Mouse (Mus musculus): ENCODE measurements around the gene Ms4a4b.
"Not testable (repeated sequence)": the region's sequence is repeated elsewhere in the genome, so short reads cannot be mapped to it uniquely, and the experiment has no call there.

Ms4a4b gene

DNA sequence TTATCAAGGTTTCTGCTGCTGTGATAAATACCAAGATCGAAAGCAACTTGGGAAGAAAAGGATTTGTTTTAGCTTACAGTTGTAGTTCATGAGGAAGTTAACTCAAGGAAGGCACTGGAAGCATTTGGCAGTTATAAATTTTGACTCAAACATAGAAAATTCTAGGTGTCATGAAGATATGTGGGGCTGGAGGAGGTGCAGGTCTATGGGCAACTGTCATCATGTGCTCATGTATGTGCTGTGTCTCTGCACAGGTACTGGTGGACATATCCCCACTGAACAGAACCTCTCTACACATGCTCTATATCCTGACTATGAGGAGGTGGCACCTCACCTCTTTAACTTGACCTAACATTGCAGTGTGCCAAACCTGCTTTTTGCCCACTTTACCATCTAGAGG lies 43.2 kb downstream of the Ms4a4b start:
- in situ Hi-C loops (cut with MseI, MboI), result no loop called here

DNA sequence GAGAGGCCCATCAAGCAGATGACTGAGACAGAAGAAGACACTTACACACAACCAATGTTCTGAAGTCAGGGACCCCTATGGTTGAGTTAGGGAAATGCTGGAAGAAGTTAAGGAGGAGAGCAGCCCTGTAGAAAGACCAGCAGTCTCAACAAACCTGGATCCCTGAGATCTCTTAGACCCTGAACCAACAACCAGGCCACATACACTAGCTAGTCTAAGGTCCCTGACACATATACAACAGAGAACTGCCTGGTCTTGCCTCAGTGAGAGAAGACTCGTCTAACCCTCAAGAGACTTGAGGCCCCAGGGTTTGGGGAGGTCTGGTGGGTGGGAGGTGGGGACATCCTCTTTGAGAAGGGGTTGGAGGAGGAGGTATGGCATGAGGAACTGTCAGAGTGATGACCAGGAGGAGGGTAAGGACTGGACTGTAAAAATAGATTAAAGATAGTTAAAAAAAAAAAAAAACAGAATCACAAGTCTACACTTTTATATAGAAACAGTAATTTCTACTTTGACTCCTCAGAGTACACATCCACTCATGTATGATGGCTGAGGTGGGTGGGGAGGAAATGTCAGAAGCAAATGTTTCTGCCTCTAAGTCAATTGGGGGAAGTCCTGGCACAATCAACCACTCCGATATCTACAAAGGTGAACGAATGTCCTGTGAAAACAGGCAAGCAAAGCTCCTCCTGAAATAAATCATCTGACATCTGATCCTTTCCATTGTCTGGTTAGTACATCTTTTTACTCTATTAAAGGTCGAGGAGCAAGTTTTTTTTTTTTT lies 48.2 kb downstream of the Ms4a4b start:
- in situ Hi-C loops (cut with MseI, MboI), result no loop called here

DNA sequence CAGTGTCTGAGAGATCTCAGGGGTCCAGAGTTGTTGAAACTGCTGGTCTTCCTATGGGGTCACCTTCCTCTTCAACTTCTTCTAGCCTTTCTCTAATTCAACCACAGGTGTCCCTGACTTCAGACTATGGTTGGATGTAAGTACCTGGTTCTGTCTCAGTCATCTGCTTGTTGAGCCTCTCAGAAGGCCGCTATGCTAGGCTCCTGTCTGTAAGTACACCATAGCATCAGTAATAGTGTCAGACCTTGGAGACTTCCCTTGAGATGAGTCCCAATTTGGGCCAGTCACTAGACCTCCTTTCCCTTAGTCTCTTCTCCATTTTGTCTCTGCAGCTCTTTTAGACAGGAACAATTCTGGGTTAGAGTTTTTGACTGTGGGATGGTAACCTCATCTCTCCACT lies 49.3 kb downstream of the Ms4a4b start:
- in situ Hi-C loops (cut with MseI, MboI), result no loop called here

GRCm38 (mm10) chr19:11494519-11494918 lies 51.2 kb downstream of the Ms4a4b start:
- in situ Hi-C loops (cut with MseI, MboI), result no loop called here

DNA sequence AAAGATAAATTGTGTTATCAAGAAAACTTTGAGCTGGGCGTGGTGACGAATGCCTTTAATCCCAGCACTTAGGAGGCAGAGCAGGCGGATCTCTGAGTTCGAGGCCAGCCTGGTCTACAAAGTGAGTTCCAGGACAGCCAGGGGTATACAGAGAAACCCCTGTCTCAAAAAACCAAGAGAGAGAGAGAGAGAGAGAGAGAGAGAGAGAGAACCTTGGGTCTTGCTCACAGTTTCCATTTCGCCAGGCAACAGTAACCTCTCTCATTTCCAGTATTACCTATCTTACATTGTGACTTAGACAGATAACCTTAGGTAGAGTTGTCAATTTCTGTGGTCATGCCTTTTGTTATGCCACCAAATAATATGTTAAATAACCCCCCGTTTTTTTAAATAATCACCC lies 53.0 kb downstream of the Ms4a4b start:
- in situ Hi-C loops (cut with MseI, MboI), result no loop called here

- in situ Hi-C loops (cut with MseI, MboI), result not testable (repeated sequence)
Measured at GRCm38 (mm10) chr19:11497300-11497699, 53.9 kb downstream of the Ms4a4b start.

GRCm38 (mm10) chr19:11500796-11501195 lies 57.4 kb downstream of the Ms4a4b start:
- in situ Hi-C loops (cut with MseI, MboI), result no loop called here

DNA sequence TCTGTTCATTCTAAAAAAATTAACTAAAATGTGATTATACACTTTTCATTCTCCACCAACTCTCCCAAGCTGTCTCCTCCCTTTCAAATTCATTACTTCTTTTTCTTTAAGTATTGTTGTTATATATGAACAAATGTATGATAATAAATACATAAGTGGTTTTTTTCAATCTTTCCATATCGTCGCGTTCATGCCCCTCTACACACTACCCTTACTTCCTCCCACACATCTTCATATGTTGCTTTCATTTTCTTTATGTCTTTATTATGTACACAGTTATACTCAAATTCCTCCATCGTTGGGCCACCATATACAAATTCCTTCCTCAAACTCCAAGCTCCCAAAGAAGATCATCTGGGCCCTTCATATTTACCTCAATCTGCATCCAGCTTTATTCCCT lies 58.0 kb downstream of the Ms4a4b start:
- in situ Hi-C loops (cut with MseI, MboI), result no loop called here

DNA sequence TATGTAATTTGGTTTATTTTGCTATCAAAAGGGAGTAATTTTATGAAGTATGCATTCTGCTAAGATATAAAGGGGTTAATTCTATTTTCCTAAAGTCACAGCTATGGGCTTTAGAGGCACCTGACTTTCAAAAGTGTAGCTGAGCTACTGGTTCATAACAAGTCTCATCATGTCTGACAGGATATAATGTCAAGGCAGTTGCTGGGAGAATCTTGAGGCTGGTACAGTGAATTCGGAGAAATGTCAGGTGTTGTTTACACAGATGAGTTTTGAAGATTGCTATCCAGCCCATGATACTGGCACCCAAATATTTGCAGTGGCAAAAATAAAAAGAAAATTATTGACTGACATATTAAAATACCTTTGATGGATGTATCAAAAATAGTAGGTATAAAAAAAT lies 61.5 kb downstream of the Ms4a4b start:
- in situ Hi-C loops (cut with MseI, MboI), result no loop called here

- in situ Hi-C loops (cut with MseI, MboI), result no loop called here
Measured at GRCm38 (mm10) chr19:11513458-11513857, 70.1 kb downstream of the Ms4a4b start.

DNA sequence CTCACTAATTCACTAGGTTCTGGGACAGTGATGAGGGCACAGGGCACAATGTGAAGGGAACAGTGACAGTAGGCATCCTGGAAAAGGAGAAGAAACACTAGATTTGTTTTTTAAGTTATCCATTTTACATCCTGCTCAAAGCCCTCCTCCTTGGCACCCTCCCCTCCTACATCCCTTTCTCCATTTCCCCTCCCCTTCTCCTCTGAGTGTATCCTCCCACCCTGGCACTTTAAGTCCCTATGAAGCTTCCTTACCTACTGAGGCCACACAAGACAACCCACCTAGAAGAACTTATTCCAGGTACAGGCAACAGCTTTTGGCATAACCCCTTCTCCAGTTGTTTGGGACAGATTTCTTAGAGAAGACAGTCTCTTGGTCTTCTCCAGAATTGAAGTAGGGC lies 72.9 kb downstream of the Ms4a4b start, which contains the start of gene Ms4a6b:
Gene Ms4a6b (plus strand): TSS at position 267 of the 400 bp plus-strand sequence.
- in situ Hi-C loops (cut with MseI, MboI), result no loop called here

Data from mouse trophoblast stem cell (cell line).